Mouse (Mus musculus) liver, postnatal 0 days (tissue): ENCODE results near the gene Fam189b.

Experiments
- CTCF ChIP-seq: sonication (generic); IDR thresholded peaks from 2 replicates; pipeline ENCODE4 v1.5.1; 2016; ENCODE audit warnings: antibody characterized with exemption, low read depth
- EP300 ChIP-seq: IDR thresholded peaks from 2 replicates; pipeline ENCODE4 v1.6.1; 2016; ENCODE audit warnings: antibody characterized with exemption, low read depth, mild to moderate bottlenecking

GRCm38 (mm10) chr3:89214681-89215411 is 31.9 kb downstream of the Fam189b start, which contains the start of gene Thbs3:
- TF ChIP-seq EP300 (no peak), CTCF (no peak)
